Mouse (Mus musculus): ENCODE measurements around the gene Iqschfp. TPM values are rescaled to one million over a fixed set of nuclear protein-coding genes. Genes with fewer than 3 reads are reported as not detected.
A peak's percentile ranks its signal among the peaks of the same experiment; 100 is the strongest.

Gene Iqschfp
- polyA plus RNA-seq, 1 experiment from 2014 or later: not detected

- DNase-seq (ENCODE audit: low spot score) (peak; percentile 78), ATAC-seq (peak; percentile 89)
- H3K9me3 ChIP-seq (ENCODE audit: low read length): no peaks in the 10 kb centered on the region
- H3K4me3 ChIP-seq (ENCODE audit: low read depth, low read length): no peak overlapping the region
- peak overlapping the region; percentile 33; the same call in 1 of the 2 replicates for H3K27ac ChIP-seq (ENCODE audit: low read length)
- no peaks in the 10 kb centered on the region for H3K27me3 ChIP-seq (replicated peaks; ENCODE audit: insufficient read depth, low read length)
- no peaks in the 10 kb centered on the region for H3K36me3 ChIP-seq (ENCODE audit: insufficient read depth, low read length)
- 8% methylated on average over 5 of the region's 5 CpGs for WGBS
- TF ChIP-seq CTCF (IDR thresholded peaks at IDR 0.05) (no peak), EP300 (IDR thresholded peaks at IDR 0.05) (peak; percentile 40; the same call in 1 of the 2 replicates)
- no peaks in the 10 kb centered on the region for H3K4me1 ChIP-seq (ENCODE audit: insufficient read depth, low read depth, low read length)
- no peak overlapping the region for H3K9ac ChIP-seq (replicated peaks; ENCODE audit: low read depth)
- H3K4me2 ChIP-seq (replicated peaks; ENCODE audit: low read depth, low read length): no peak overlapping the region
Measured at GRCm38 (mm10) chr3:68453266-68453665, 561.2 kb downstream of the Iqschfp start.

- WGBS: 43% methylated on average over 10 of the region's 10 CpGs
Measured at GRCm38 (mm10) chr3:68453719-68454455, 561.9 kb downstream of the Iqschfp start.

GRCm38 (mm10) chr3:68466643-68467042 is 574.6 kb downstream of the Iqschfp start:
- Histone ChIP-seq H3K9ac (replicated peaks; ENCODE audit: low read depth) (no peak overlapping the region), H3K9me3 (ENCODE audit: low read length) (no peaks in the 10 kb centered on the region), H3K27ac (ENCODE audit: low read length) (no peak overlapping the region), H3K36me3 (ENCODE audit: insufficient read depth, low read length) (no peaks in the 10 kb centered on the region), H3K4me2 (replicated peaks; ENCODE audit: low read depth, low read length) (no peak overlapping the region), H3K4me3 (ENCODE audit: low read depth, low read length) (no peak overlapping the region), H3K27me3 (replicated peaks; ENCODE audit: insufficient read depth, low read length) (no peaks in the 10 kb centered on the region), H3K4me1 (ENCODE audit: insufficient read depth, low read depth, low read length) (peaks cover 3% of the 10 kb centered on the region)
- DNase-seq (ENCODE audit: low spot score) (no peak), ATAC-seq (no peak)
- TF ChIP-seq CTCF (IDR thresholded peaks at IDR 0.05): no peak
- no peak for TF ChIP-seq EP300 (IDR thresholded peaks at IDR 0.05)
- WGBS: 43% methylated on average over 5 of the region's 5 CpGs

More at GRCm38 (mm10) chr3:68453719-68454455, 561.9 kb downstream of the Iqschfp start:
- Histone ChIP-seq H3K4me2 (replicated peaks; ENCODE audit: low read depth, low read length) (no peak overlapping the region), H3K27me3 (replicated peaks; ENCODE audit: insufficient read depth, low read length) (no peaks in the 10 kb centered on the region), H3K9ac (replicated peaks; ENCODE audit: low read depth) (no peak overlapping the region), H3K27ac (ENCODE audit: low read length) (no peak overlapping the region), H3K36me3 (ENCODE audit: insufficient read depth, low read length) (no peaks in the 10 kb centered on the region), H3K4me1 (ENCODE audit: insufficient read depth, low read depth, low read length) (no peaks in the 10 kb centered on the region), H3K4me3 (ENCODE audit: low read depth, low read length) (no peak overlapping the region), H3K9me3 (ENCODE audit: low read length) (no peaks in the 10 kb centered on the region)
- peak; percentile 64 for DNase-seq (ENCODE audit: low spot score)
- peak; percentile 61 for ATAC-seq
- TF ChIP-seq CTCF (IDR thresholded peaks at IDR 0.05): no peak
- no peak for TF ChIP-seq EP300 (IDR thresholded peaks at IDR 0.05)

GRCm38 (mm10) chr3:68467941-68468687 is 576.1 kb downstream of the Iqschfp start:
- Histone ChIP-seq H3K4me3 (ENCODE audit: low read depth, low read length) (peak overlapping the region; percentile 10; the same call in 1 of the 2 replicates), H3K36me3 (ENCODE audit: insufficient read depth, low read length) (no peaks in the 10 kb centered on the region), H3K9ac (replicated peaks; ENCODE audit: low read depth) (no peak overlapping the region), H3K4me1 (ENCODE audit: insufficient read depth, low read depth, low read length) (peaks cover 3% of the 10 kb centered on the region), H3K4me2 (replicated peaks; ENCODE audit: low read depth, low read length) (peak overlapping the region; percentile 34), H3K27ac (ENCODE audit: low read length) (no peak overlapping the region), H3K9me3 (ENCODE audit: low read length) (no peaks in the 10 kb centered on the region), H3K27me3 (replicated peaks; ENCODE audit: insufficient read depth, low read length) (no peaks in the 10 kb centered on the region)
- TF ChIP-seq EP300 (IDR thresholded peaks at IDR 0.05) (no peak), CTCF (IDR thresholded peaks at IDR 0.05) (no peak)
- ATAC-seq (no peak), DNase-seq (ENCODE audit: low spot score) (peak; percentile 26)
- 9% methylated on average over 10 of the region's 10 CpGs for WGBS

- Histone ChIP-seq H3K27ac (ENCODE audit: low read length) (no peak overlapping the region), H3K9me3 (ENCODE audit: low read length) (no peaks in the 10 kb centered on the region), H3K4me1 (ENCODE audit: insufficient read depth, low read depth, low read length) (peaks cover 3% of the 10 kb centered on the region), H3K9ac (replicated peaks; ENCODE audit: low read depth) (no peak overlapping the region), H3K27me3 (replicated peaks; ENCODE audit: insufficient read depth, low read length) (no peaks in the 10 kb centered on the region), H3K4me2 (replicated peaks; ENCODE audit: low read depth, low read length) (no peak overlapping the region), H3K4me3 (ENCODE audit: low read depth, low read length) (no peak overlapping the region), H3K36me3 (ENCODE audit: insufficient read depth, low read length) (no peaks in the 10 kb centered on the region)
- ATAC-seq (peak; percentile 44; the same call in 1 of the 2 replicates), DNase-seq (ENCODE audit: low spot score) (peak; percentile 22)
- WGBS: 55% methylated on average over 1 of the region's 1 CpGs
- no peak for TF ChIP-seq EP300 (IDR thresholded peaks at IDR 0.05)
- peak; percentile 65 for TF ChIP-seq CTCF (IDR thresholded peaks at IDR 0.05)
Measured at GRCm38 (mm10) chr3:68469643-68470042, 577.6 kb downstream of the Iqschfp start.

- no peak overlapping the region for H3K4me2 ChIP-seq (replicated peaks; ENCODE audit: low read depth, low read length)
Measured at GRCm38 (mm10) chr3:68470061-68470460, 578.0 kb downstream of the Iqschfp start.

More at GRCm38 (mm10) chr3:68470061-68470460, 578.0 kb downstream of the Iqschfp start:
- no peaks in the 10 kb centered on the region for H3K27me3 ChIP-seq (replicated peaks; ENCODE audit: insufficient read depth, low read length)
- ATAC-seq (peak; percentile 44; the same call in 1 of the 2 replicates), DNase-seq (ENCODE audit: low spot score) (peak; percentile 46)
- TF ChIP-seq EP300 (IDR thresholded peaks at IDR 0.05) (no peak), CTCF (IDR thresholded peaks at IDR 0.05) (no peak)
- no peak overlapping the region for H3K9ac ChIP-seq (replicated peaks; ENCODE audit: low read depth)
- H3K9me3 ChIP-seq (ENCODE audit: low read length): no peaks in the 10 kb centered on the region
- no peaks in the 10 kb centered on the region for H3K36me3 ChIP-seq (ENCODE audit: insufficient read depth, low read length)
- H3K27ac ChIP-seq (ENCODE audit: low read length): peak overlapping the region; percentile 14; the same call in 1 of the 2 replicates
- H3K4me3 ChIP-seq (ENCODE audit: low read depth, low read length): no peak overlapping the region
- H3K4me1 ChIP-seq (ENCODE audit: insufficient read depth, low read depth, low read length): peaks cover 3% of the 10 kb centered on the region
- 20% methylated on average over 3 of the region's 3 CpGs for WGBS

All from lung, postnatal 0 days (tissue).